Mouse (Mus musculus) gastrocnemius, postnatal 25 days (tissue): ENCODE measurements around the gene Mrnip. TPM values are rescaled to one million over a fixed set of nuclear protein-coding genes. Genes with fewer than 3 reads are reported as not detected.

Experiments
- DNase-seq: peaks from one replicate; pipeline ENCODE4 v3.0.0; 2022
- total RNA-seq, 2 experiments: library from RNA; stranded (reverse); gene quantifications; 1 replicate in 1 of 2; 2 replicates in 1 of 2; pipeline ENCODE4 v1.2.3; 2021

Mrnip gene
- total RNA-seq, 2 experiments from 2014 or later, result 2.8 TPM

DNA sequence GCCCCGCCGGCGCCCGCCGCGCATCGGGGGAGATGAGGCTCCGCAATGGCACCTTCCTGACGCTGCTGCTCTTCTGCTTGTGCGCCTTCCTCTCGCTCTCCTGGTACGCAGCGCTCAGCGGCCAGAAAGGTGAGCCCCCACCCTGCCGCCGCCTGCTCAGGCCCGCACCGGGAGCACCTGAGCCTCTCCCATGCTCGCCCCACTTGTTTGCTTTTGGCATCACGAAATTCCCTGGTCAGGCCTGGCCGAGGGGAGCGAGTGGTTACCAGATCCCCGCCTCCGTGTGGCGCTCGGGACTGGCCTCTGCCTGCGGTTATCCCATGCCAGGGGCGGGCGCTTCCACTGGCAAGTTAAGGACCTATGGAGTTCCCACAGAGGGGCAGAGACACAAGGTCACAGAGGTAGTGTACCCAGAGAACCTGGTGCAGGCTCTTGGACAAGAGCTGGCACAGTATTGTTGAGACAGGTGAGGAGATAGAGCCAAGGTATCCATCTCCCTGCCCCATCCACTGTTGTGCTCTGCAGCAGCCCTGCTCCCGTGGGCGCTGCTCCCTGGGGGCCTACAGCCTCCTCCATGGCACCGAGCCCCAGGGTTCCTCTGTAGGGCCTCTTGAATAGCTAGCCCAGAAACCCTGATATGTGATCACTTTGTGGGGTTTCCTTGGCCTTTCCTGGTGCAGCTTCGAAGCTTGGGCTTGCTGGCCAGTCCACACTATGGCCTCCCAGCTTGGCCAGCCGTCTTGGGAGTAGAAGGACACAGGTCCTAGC is 51.6 kb downstream of the Mrnip start:
- DNase-seq, result no peak

DNA sequence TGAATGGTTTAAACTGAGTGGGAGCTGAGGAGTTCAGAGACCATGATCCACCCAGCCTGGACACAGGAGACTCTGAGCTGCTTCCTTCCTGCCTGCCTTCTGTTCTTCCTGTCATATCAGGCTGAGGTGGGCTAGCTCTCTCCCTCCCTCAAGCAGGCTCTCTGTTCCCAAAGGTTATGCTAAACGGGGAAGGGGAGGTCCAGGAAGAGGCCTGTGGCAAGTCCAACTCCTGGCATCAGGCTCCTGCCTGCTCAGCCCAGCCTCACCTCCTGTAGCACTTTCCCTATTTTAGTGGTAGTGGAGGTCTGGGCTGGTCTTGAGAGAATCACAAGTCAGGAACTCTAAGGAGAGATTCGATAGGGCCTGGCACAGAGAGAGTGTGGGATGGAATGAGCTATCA is 52.2 kb downstream of the Mrnip start:
- no peak for DNase-seq

DNA sequence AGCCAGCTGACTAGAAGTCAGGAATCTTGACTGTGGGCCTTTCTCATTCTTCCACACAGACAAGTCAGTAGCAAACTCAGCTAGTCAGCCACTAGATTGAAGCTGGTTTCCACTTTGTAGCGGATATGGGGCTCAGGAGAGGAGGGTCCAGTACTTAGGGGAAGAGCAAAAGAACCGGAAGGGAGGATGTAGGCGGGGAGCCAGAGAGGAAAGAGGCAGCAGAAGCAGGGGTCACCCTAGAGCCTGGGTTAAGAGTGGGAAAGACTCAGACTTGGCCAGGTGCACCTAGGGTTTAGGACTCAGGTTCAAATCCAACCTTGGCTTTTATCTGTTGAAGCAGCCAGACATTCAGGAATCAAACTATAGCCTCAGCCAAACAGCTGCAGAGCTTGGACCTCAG is 53.0 kb downstream of the Mrnip start:
- DNase-seq, result no peak

GRCm38 (mm10) chr11:50227736-50228135 is 53.5 kb downstream of the Mrnip start:
- no peak for DNase-seq

DNA sequence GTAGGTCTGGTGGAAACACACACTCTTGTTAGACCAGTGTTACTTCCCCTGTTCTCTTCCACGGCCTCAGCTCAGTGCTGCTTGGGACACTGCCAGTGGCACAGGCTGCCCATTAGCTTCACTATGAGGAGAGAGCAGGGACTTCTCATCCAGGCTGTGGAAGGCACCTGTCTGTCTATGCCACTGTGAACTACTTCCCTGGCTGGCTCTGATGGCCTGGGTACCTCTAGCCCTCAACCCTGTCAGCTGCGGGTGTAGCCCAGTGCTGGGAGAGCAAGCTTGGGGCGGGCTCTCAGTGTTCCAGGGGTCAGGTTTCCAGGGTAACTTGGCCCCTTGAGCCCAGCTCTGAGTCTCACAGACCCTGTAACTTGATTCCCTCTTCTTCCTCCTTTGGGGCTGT is 54.5 kb downstream of the Mrnip start:
- DNase-seq, result no peak

- no peak for DNase-seq
Measured at GRCm38 (mm10) chr11:50229252-50229910, 55.1 kb downstream of the Mrnip start.

DNA sequence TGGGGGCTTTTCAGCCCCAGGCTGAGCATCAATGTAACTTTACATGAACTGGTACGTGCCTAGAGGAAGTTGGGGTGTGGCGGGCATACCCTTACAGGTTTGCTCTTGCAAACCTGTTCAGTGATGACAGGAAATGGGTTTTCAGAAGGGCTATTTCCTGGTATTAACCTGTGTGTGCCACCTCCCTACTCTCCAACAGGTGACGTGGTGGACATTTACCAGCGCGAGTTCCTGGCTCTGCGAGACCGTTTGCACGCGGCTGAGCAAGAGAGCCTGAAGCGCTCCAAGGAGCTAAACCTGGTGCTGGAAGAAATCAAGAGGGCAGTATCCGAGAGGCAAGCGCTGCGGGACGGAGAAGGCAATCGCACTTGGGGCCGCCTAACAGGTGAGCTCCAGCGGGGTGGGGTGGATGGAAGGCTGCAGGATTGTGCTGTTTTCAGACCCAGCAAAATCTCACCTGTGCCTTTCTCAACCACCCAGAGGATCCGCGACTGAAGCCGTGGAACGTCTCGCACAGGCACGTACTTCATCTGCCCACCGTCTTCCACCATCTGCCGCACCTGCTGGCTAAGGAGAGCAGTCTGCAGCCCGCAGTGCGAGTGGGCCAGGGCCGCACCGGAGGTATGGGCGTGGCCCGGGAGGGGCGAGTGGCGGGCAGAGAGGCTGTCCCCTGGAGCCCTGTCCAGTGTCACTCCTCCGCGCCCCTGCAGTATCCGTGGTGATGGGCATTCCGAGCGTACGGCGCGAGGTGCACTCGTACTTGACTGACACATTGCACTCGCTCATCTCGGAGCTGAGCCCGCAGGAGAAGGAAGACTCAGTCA is 56.4 kb downstream of the Mrnip start:
- no peak for DNase-seq

DNA sequence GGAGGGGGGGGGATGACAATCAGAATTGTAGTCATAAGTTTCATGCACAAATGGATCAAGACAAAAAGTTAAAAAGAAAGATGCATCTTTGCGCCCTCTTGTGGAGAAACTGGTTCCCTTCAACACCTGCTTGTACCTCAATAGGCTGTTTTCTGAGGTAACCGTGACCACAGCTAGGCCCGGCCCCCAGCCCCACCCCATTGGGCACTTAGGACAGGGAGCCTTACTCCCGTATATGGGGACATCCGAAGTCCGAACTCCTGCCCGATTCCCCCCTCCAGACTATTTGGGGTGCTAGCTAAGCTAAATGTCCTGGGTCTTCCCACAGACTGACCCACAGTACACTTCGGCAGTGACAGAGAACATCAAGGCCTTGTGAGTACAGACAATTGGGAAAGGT is 57.2 kb downstream of the Mrnip start:
- DNase-seq, result no peak

GRCm38 (mm10) chr11:50233022-50233421 is 58.8 kb downstream of the Mrnip start:
- no peak for DNase-seq

DNA sequence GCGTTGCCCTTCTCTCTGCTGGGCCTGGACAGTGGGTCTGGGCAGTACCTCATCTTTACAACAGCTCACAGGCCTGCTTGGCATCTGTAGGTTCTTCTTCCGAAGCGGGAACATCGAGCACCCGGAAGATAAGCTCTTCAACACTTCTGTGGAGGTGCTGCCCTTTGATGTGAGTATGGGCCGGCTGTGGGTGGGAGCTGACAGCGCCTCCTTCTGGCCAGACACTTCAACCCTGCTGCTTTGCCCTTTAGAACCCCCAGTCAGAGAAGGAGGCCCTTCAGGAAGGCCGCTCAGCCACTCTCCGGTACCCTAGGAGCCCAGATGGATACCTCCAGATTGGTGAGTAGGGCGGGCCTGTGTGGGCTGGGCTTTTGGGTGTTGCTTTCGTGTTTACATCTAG is 59.7 kb downstream of the Mrnip start:
- no peak for DNase-seq

DNA sequence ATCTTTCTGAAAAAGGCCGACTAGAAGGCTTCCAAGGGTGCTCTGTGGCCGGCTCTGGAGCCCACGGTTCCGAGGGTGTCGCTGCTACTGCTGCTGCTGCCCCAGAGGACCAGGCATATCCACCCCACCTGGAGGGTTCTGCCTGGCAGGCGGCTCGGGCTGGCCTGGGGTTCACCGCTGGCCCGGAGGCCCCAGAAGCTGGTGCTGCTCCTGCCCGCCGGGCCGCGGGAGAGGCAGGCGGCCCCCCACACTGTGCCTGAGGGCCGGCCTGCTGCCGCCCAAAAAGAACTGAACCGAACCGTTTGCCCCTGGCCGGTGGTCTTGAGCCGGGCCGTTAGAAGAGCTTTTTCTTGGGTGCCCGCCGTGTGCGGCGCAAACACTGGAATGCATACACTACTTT is 60.4 kb downstream of the Mrnip start:
- no peak for DNase-seq

GRCm38 (mm10) chr11:50236540-50236936 is 62.3 kb downstream of the Mrnip start:
- peak; percentile 89 for DNase-seq

GRCm38 (mm10) chr11:50236937-50237835 is 62.9 kb downstream of the Mrnip start:
- no peak for DNase-seq

- no peak for DNase-seq
Measured at GRCm38 (mm10) chr11:50238324-50238723, 64.1 kb downstream of the Mrnip start, which contains the start of gene Ltc4s. TSS of gene Ltc4s (minus strand) at chr11:50238616.

DNA sequence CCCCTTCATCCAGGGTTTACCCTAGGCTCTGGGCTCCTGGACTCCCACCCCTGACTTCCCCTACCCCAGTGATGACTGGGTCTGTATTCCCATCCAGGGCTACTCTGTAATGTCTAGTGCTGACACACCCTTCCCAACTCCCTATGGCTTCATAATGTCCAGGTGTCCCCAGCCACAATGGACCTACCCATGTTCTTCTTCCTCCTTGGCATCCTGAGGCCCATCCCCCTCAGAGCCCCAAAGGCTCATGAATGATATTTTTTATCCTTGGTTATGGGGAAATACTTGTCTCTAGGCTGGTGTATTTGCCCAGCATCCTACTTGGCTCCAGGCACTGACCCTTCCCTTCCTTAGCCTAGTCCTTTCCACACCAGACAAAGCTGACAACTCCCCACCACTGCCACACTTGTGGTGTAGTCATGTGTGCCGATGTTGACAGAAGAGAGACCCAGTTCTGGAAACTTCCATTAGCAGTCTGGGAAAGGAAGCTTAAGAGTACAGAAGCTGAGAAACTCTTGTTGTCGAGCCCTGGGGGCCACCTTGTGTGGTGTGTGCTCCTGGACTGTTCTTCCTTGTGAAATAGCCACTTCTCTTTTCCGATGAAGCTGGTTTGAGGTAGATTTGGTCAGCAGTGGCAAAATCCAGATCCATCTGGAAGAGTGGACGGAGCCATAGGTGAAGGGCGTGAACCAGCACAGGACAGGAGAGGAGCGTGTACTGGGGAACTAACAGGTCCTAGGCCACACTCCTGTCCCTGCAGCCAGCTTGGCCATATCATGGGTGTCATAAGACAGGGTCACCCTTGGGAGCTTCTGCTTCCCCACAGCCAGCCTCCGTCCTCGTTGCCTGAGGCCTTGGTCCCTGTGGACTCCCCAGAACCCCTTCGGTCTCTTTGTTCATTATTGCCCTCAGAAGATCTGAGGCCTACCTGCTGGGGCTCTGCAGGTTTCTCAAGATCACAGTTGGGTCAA is 64.9 kb downstream of the Mrnip start:
- no peak for DNase-seq

GRCm38 (mm10) chr11:50240235-50240911 is 66.1 kb downstream of the Mrnip start:
- no peak for DNase-seq

DNA sequence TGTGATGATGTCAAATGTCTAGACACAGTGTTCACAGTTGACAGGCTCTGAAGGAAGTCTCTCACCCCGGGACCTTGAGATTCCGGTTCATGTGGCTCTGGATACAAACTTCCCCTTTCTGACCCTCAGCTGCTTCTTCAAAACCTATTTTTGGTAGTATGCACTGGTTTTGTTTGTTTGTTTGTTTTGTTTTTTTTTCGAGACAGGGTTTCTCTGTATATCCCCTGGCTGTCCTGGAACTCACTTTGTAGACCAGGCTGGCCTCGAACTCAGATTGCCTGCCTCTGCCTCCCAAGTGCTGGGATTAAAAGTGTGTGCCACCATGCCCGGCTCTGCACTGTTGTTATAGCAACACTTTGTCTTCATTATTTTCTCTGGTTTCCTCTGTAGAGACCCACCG is 69.7 kb downstream of the Mrnip start:
- DNase-seq, result no peak

GRCm38 (mm10) chr11:50245269-50245668 is 71.0 kb downstream of the Mrnip start:
- DNase-seq, result no peak

DNA sequence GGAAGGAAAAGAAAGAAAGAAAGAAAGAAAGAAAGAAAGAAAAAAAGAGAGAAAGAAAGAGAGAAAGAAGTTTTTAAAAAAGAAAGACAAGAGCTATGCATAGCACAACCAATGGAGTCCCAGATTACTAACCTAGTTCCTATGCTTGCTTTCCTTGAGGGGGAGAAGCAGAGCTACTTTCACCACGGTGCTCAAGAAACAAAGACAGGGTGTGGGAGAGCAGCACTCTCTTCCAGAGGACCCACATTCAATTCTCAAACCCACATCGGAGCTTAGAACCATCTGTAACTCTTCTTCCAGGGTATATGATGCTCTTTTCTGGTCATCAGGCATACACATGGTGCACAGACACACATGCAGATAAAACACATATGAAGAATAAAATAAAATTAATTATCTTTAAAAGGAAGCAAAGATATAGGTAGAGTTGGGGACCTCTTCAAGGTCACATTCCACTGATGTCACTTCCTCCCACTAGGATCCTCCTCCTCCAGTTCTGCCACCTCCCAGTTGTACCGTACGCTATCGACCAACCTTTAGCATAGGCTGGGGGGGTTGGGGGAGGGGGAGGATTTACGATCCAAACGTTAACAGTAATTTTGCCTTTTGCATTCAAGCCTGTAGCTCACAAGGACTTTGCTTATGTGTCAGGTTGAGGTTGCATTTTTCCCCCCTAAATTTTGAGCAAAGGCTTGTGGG is 74.4 kb downstream of the Mrnip start:
- no peak for DNase-seq
